Mouse (Mus musculus) midbrain, embryonic 16.5 days (tissue): Measurements from ENCODE around the gene 1810049J17Rik. TPM values are rescaled to one million over a fixed set of nuclear protein-coding genes. Genes with fewer than 3 reads are reported as not detected.

Experiments
- ATAC-seq: fragments of 200-750 bp; cut with Nextera tagmentation; 2 replicates; pipeline ENCODE4 v1.8.0; 2017; ENCODE audit warnings: moderate TSS enrichment
- H3K27ac ChIP-seq: fragments of 300-500 bp; sonication (generic); 2 replicates; pipeline ENCODE4 v1.5.1; 2014; ENCODE audit warnings: mild to moderate bottlenecking, low read length, mixed read lengths
- H3K27me3 ChIP-seq: fragments of 300-500 bp; sonication (generic); 2 replicates; pipeline ENCODE4 v1.6.1; 2014; ENCODE audit warnings: low read depth, low read length, mixed read lengths; ENCODE audit not compliant: control insufficient read depth, insufficient read depth
- H3K36me3 ChIP-seq: fragments of 300-500 bp; sonication (generic); 2 replicates; pipeline ENCODE4 v1.6.1; 2014; ENCODE audit warnings: mild to moderate bottlenecking, low read length, moderate library complexity, mixed read lengths; ENCODE audit not compliant: control insufficient read depth, insufficient read depth
- H3K4me1 ChIP-seq: fragments of 300-500 bp; sonication (generic); 2 replicates; pipeline ENCODE4 v1.6.1; 2014; ENCODE audit warnings: mild to moderate bottlenecking, low read length, mixed read lengths; ENCODE audit not compliant: control insufficient read depth, insufficient read depth
- H3K4me2 ChIP-seq: fragments of 300-500 bp; sonication (generic); 2 replicates; pipeline ENCODE4 v1.6.1; 2014; ENCODE audit warnings: mild to moderate bottlenecking, low read length, mixed read lengths
- H3K4me3 ChIP-seq: fragments of 300-500 bp; sonication (generic); 2 replicates; pipeline ENCODE4 v1.5.1; 2014; ENCODE audit warnings: low read depth, mild to moderate bottlenecking, low read length, moderate library complexity, mixed read lengths
- H3K9ac ChIP-seq: fragments of 300-500 bp; sonication (generic); 2 replicates; pipeline ENCODE4 v1.6.1; 2014; ENCODE audit warnings: low read depth, low read length, mixed read lengths
- H3K9me3 ChIP-seq: fragments of 300-500 bp; sonication (generic); replicated peaks from 2 replicates; pipeline ENCODE4 v1.6.1; 2014; ENCODE audit warnings: mild to moderate bottlenecking, low read length, mixed read lengths; ENCODE audit not compliant: control insufficient read depth, poor library complexity, severe bottlenecking
- WGBS: fragments of 180-500 bp; shearing (Covaris S2); extraction: QIAGEN DNeasy Blood & Tissue Kit; methylation state at CpG from one replicate; pipeline ENCODE4 v1.1.7; 2014; 5-methylcytosine and 5-hydroxymethylcytosine counted together
- polyA plus RNA-seq: library from polyadenylated mRNA; unstranded; fragments of >200 nt; fragmentation: Nextera tagmentation; extraction: Ambion mirVana; gene quantifications from 2 replicates; pipeline ENCODE4 v1.2.1, GENCODE M21; 2015

The 1810049J17Rik gene
- polyA plus RNA-seq, 1 experiment from 2014 or later, result not detected

GRCm38 (mm10) chr15:12337030-12337778 lies 15.5 kb upstream of the 1810049J17Rik start:
- Histone ChIP-seq H3K36me3 (no peaks in the 10 kb centered on the region), H3K4me2 (no peak overlapping the region), H3K4me3 (no peak overlapping the region), H3K27me3 (no peaks in the 10 kb centered on the region), H3K9me3 (no peaks in the 10 kb centered on the region), H3K4me1 (peaks cover 9% of the 10 kb centered on the region), H3K9ac (no peak overlapping the region), H3K27ac (no peak overlapping the region)
- WGBS, result 93% methylated on average over 4 of the region's 4 CpGs
- ATAC-seq, result no peak

- no peak overlapping the region for H3K4me3 ChIP-seq
- ATAC-seq, result no peak
- 81% methylated on average over 4 of the region's 4 CpGs for WGBS
Measured at GRCm38 (mm10) chr15:12334381-12334780, 12.7 kb upstream of the 1810049J17Rik start.

GRCm38 (mm10) chr15:12331300-12331699 lies 9.6 kb upstream of the 1810049J17Rik start:
- Histone ChIP-seq H3K27ac (no peak overlapping the region), H3K9me3 (no peaks in the 10 kb centered on the region), H3K27me3 (no peaks in the 10 kb centered on the region), H3K4me3 (no peak overlapping the region), H3K9ac (no peak overlapping the region), H3K4me2 (no peak overlapping the region), H3K36me3 (no peaks in the 10 kb centered on the region), H3K4me1 (no peaks in the 10 kb centered on the region; the same call in none of the 2 replicates)
- WGBS, result 71% methylated on average over 1 of the region's 1 CpGs
- ATAC-seq, result no peak

More at GRCm38 (mm10) chr15:12334381-12334780, 12.7 kb upstream of the 1810049J17Rik start:
- Histone ChIP-seq H3K9ac (no peak overlapping the region), H3K4me2 (no peak overlapping the region), H3K27me3 (no peaks in the 10 kb centered on the region), H3K9me3 (no peaks in the 10 kb centered on the region), H3K27ac (no peak overlapping the region), H3K4me1 (no peaks in the 10 kb centered on the region; the same call in none of the 2 replicates), H3K36me3 (no peaks in the 10 kb centered on the region)

- H3K4me3 ChIP-seq, result no peak overlapping the region
- H3K9ac ChIP-seq, result no peak overlapping the region
- no peak overlapping the region for H3K4me2 ChIP-seq
- H3K27ac ChIP-seq, result no peak overlapping the region
- H3K9me3 ChIP-seq, result no peaks in the 10 kb centered on the region
- H3K36me3 ChIP-seq, result no peaks in the 10 kb centered on the region
- H3K4me1 ChIP-seq, result no peaks in the 10 kb centered on the region; the same call in none of the 2 replicates
- no peak for ATAC-seq
- no peaks in the 10 kb centered on the region for H3K27me3 ChIP-seq
Measured at GRCm38 (mm10) chr15:12330892-12331291, 9.2 kb upstream of the 1810049J17Rik start.

- ATAC-seq, result no peak
- Histone ChIP-seq H3K27ac (no peak overlapping the region), H3K4me3 (no peak overlapping the region), H3K4me2 (no peak overlapping the region), H3K36me3 (peaks cover 3% of the 10 kb centered on the region; the same call in 1 of the 2 replicates), H3K4me1 (peaks cover 3% of the 10 kb centered on the region), H3K9ac (no peak overlapping the region), H3K27me3 (no peaks in the 10 kb centered on the region), H3K9me3 (no peaks in the 10 kb centered on the region)
- 92% methylated on average over 3 of the region's 3 CpGs for WGBS
Measured at GRCm38 (mm10) chr15:12330389-12330788, 8.7 kb upstream of the 1810049J17Rik start.

GRCm38 (mm10) chr15:12324326-12324725 lies 2.6 kb upstream of the 1810049J17Rik start:
- H3K9me3 ChIP-seq, result no peaks in the 10 kb centered on the region
- WGBS, result 100% methylated on average over 1 of the region's 1 CpGs
- H3K4me3 ChIP-seq, result no peak overlapping the region
- peaks cover 24% of the 10 kb centered on the region for H3K4me1 ChIP-seq
- H3K27me3 ChIP-seq, result peaks cover 3% of the 10 kb centered on the region; the same call in 1 of the 2 replicates
- H3K9ac ChIP-seq, result 0 out of 2 replicates have a peak overlapping the region, but pooled peaks have one; percentile 7
- no peak for ATAC-seq
- H3K36me3 ChIP-seq, result peaks cover 3% of the 10 kb centered on the region; the same call in 1 of the 2 replicates
- H3K27ac ChIP-seq, result no peak overlapping the region
- peak overlapping the region; percentile 31 for H3K4me2 ChIP-seq

GRCm38 (mm10) chr15:12322676-12323402 lies 1.1 kb upstream of the 1810049J17Rik start:
- Histone ChIP-seq H3K27ac (no peak overlapping the region), H3K4me3 (peak overlapping the region; percentile 78), H3K9me3 (no peaks in the 10 kb centered on the region), H3K4me1 (peaks cover 24% of the 10 kb centered on the region), H3K27me3 (peaks cover 3% of the 10 kb centered on the region; the same call in 1 of the 2 replicates), H3K4me2 (peak overlapping the region; percentile 80), H3K36me3 (peaks cover 3% of the 10 kb centered on the region; the same call in 1 of the 2 replicates), H3K9ac (peak overlapping the region; percentile 99)
- 16% methylated on average over 9 of the region's 9 CpGs for WGBS
- ATAC-seq, result no peak

GRCm38 (mm10) chr15:12321091-12321787 lies 460 bp downstream of the 1810049J17Rik start, which contains the start of gene Golph3:
Golph3 (plus strand) TSS chr15:12321450.
- Histone ChIP-seq H3K27ac (peak within 1 kb of the TSS; percentile 89), H3K9me3 (no peaks in the 10 kb centered on the region), H3K9ac (peak within 1 kb of the TSS; percentile 99), H3K4me2 (peak within 1 kb of the TSS; percentile 80), H3K4me1 (peaks cover 24% of the 10 kb centered on the region), H3K4me3 (peak within 1 kb of the TSS; percentile 78), H3K36me3 (peaks cover 3% of the 10 kb centered on the region; the same call in 1 of the 2 replicates), H3K27me3 (peaks cover 3% of the 10 kb centered on the region; the same call in 1 of the 2 replicates)
- WGBS, result under 1% methylated on average over 72 of the region's 74 CpGs
- ATAC-seq, result peak; percentile 97
